Mouse (Mus musculus) brain, embryonic 14.5 days (tissue): ENCODE results near the gene Brca1. TPM values are rescaled to one million over a fixed set of nuclear protein-coding genes. Genes with fewer than 3 reads are reported as not detected.
"Not testable (repeated sequence)": the region's sequence is repeated elsewhere in the genome, so short reads cannot be mapped to it uniquely, and the experiment has no call there.

ENCODE experiments used
- DNase-seq: peaks from one replicate; pipeline ENCODE4 v3.0.0-alpha.2; 2011; ENCODE audit warnings: low read depth
- CTCF ChIP-seq: fragments of 200-500 bp; IDR thresholded peaks from 2 replicates; pipeline ENCODE4 v1.5.1; 2012; ENCODE audit warnings: inconsistent platforms, mild to moderate bottlenecking, moderate library complexity, borderline replicate concordance; ENCODE audit not compliant: insufficient read depth, insufficient read length; ENCODE audit errors: extremely low read depth
- POLR2A ChIP-seq: fragments of 200-500 bp; IDR thresholded peaks from 2 replicates; pipeline ENCODE4 v1.6.1; 2012; ENCODE audit warnings: mild to moderate bottlenecking, inconsistent platforms, borderline replicate concordance; ENCODE audit not compliant: poor library complexity, insufficient read depth, insufficient read length, severe bottlenecking; ENCODE audit errors: extremely low read depth
- polyA plus RNA-seq: library from polyadenylated mRNA; depleted of rRNA; stranded (reverse); fragments of >200 nt; gene quantifications from 2 replicates; pipeline ENCODE4 v1.2.3, GENCODE M21; 2012

Brca1 gene
- polyA plus RNA-seq, 1 experiment = 4.1 TPM

DNA sequence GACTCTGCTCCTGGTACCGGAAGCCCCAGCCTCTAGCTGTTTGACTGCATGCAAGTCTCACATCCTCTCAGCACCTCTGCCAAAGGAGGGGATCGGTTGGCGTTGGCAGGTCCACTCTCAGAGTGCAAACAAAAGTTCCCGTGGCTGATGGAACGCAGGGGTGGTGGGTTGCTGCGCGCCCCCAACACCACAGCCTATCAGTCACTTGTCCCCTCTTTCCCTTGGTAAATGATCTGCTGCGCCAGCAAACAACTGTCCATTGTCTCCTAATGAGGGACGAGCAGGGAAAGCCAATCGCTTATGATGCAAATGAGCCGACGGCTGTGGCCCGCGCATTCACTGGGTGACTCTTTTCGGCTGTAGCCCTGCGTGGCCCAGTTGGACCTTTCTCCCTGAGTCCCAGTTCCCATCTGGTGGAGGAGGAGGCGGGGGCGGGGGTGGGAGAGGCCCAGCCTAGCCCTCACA, 72.6 kb downstream of the Brca1 start:
- peak; percentile 83 for DNase-seq
- no peak for TF ChIP-seq CTCF

- no peak for TF ChIP-seq POLR2A
- no peak for TF ChIP-seq CTCF
- peak; percentile 96 for DNase-seq
Observed at GRCm38 (mm10) chr11:101477552-101478211, 74.1 kb downstream of the Brca1 start.

DNA sequence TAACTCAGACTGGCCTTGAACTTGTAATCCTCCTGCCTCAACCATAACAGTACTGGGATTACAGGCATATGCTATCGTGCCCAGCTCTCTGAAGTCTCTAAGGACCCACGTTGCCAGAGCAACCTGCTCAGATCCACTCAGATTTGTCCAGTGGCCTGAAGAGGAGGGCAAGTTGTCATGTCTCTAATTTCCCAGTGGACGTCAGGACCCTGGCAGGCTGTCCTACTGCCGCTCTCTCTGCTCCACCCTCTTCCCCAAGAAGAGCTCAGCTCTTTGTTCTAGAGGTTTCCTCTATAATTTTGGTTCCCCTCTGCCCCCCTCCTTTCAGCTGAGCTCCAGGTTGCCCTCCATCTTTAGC, 74.6 kb downstream of the Brca1 start:
- TF ChIP-seq CTCF (no peak), POLR2A (no peak)
- peak; percentile 87 for DNase-seq

DNA sequence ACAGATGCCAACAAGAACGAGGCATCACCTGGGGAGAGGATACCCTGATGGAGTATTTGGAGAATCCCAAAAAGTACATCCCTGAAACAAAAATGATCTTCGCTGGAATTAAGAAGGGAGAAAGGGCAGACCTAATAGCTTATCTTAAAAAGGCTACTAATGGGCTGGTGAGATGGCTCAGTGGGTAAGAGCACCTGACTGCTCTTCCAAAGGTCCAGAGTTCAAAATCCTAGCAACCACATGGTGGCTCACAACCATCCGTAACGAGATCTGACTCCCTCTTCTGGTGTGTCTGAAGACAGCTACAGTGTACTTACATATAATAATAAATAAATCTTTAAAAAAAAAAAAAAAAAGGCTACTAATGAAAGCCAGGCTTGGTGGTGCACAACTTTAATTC, 75.4 kb downstream of the Brca1 start:
- DNase-seq = not testable (repeated sequence)

DNA sequence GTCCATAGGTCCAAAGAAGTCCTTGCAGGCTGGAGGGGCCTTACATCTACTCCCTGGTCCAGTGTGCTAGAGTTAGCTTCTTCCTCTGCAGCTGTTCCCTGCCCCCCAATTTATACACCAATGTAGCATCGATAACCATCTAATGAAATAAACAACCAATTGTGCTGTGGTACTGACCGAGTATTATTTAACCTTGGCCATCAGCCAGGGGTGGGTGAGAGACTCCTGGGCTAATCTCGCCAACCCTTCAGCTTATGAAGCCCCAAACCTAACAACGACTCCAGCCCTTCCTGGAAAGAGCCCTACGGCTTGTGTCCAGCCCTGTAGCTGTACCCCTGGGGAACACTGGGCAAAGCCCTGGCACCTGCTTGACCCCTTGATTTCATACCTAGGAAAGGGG, 77.5 kb downstream of the Brca1 start:
- no peak for DNase-seq
- TF ChIP-seq POLR2A (no peak), CTCF (no peak)

GRCm38 (mm10) chr11:101473686-101474085, 78.1 kb downstream of the Brca1 start:
- DNase-seq = not testable (repeated sequence)

- TF ChIP-seq POLR2A = no peak
- TF ChIP-seq CTCF = no peak
- DNase-seq = no peak
Observed at GRCm38 (mm10) chr11:101472336-101472735, 79.4 kb downstream of the Brca1 start.

- TF ChIP-seq CTCF = no peak
- TF ChIP-seq POLR2A = no peak
- no peak for DNase-seq
Observed at GRCm38 (mm10) chr11:101471926-101472325, 79.8 kb downstream of the Brca1 start.

DNA sequence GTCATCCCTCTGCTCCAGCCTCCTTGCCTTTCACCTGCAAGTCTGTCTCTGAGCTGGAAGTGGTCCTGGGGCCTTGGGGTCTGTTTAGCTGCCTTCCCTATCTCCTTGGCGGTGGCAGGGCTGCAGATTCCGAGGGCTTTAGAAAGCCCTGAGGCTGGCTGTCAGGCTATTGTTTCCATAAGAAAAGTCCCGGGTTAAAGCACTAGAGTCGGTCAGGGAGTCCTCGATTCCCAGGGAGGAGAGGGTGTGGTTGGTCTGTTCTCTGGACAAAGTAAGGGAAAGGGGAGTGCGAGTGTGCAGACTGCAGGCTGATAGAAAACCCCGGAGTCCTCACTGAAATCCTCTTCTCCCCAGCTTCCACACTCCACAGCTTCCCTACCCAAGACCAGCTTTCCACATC, 81.5 kb downstream of the Brca1 start:
- DNase-seq = no peak
- TF ChIP-seq CTCF = no peak
- TF ChIP-seq POLR2A = no peak

DNA sequence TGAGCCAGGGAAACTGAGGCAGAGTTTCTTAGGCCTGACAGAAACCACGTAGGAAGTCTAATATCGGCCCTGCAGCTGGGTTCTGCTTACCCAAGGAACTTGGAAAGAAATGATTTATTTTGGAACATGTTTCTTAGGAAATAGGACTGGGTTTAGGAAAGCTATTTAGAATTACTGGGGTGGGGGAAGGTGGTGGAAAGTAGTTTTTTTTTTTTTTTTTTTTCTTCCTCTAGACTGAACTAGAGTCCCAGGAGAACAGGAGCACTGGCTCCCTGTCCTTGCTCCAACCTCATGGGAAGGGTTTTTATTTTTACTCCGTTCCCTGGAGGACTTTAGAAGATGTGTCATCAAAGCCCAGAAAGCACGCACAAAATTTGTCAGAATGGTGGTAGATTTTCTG, 82.6 kb downstream of the Brca1 start:
- DNase-seq = no peak
- no peak for TF ChIP-seq POLR2A
- no peak for TF ChIP-seq CTCF

DNA sequence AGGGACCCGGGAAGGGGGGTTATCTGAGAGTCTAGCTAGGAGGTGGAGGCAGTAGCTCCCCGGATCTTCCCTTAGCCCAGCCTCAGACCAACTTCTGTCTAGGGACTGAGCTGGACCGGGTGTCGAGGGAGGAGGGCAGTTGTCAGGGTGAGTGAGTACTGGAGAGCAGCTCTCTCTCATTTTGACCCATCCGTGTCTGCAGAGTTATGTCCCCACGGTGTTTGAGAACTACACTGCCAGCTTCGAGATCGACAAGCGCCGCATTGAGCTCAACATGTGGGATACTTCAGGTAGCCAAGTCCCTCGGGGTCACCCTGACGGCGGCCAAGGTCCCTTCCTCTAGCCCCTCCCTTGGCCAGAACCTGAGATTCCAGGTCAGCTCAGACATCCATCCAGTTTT, 83.0 kb downstream of the Brca1 start:
- no peak for TF ChIP-seq POLR2A
- no peak for TF ChIP-seq CTCF
- no peak for DNase-seq

DNA sequence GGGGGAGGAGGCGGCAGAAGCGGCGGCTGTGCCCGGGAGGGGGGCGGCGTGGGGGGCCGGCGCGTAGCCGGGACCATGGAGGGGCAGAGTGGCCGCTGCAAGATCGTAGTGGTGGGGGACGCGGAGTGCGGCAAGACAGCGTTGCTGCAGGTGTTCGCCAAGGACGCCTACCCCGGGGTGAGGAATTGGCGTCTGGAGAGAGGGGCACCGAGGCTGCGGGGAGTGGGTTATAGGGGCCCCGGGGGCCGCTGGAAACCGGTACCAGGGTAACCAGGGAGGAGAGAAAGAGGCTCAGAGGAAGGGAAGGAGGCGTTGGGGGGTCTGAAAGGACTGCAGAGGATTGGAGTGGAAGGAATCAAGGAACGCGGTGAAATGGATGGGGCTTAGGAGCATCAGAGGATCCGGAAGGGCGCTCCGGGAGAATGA, 83.5 kb downstream of the Brca1 start:
- DNase-seq = no peak
- TF ChIP-seq POLR2A (no peak), CTCF (no peak)
